Mouse (Mus musculus): ENCODE results near the gene St7.

Gene St7

DNA sequence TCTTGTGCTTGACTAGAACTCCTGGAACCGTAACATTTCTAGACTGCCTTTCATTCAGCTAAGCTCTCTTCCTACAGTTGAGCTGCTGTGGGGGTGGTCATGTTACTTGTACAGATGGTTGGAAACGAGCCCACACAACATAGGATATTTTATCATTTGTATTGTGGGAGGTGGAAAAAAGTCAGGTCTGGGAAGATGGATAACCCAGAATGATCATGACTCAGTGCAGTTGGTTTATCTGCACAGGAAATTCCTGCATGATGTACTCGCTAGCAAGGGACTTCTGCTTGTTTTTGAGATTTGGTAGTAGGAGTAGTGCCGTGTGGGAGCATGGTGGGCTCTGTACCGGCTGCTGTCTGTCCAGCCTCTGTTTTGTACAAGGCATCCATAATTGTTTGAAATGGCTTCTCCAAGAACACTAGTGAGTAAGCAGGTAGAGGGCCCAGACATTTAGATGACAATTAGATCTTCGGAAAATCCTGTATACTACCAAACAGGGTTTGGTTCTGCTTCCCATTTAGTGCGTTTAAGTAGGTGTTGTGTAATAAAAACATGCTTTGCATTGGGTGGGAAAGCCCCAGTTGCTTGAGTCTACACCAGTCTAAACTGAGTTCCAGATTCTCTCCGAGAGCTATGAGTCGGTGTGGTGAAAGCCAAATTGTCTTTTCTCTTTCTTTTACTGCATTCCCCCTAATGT is 71.4 kb downstream of the St7 start:
- no peak for DNase-seq (ENCODE audit: low spot score)

DNA sequence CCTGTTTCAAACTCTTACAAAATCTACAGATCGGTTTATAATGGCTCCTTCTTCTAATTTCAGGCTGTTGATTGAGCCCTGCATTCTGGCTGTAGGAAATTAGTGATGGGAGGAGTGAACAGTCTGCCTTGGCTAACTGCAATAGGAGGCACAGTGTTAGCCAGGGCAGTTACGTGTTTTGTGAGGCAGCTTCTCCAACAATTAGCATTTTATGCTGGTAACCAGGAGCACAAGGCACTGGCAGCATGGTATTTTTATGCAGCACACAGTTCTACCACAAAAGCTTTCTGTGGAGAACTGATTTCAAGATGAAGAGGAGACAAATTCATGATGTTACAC is 71.9 kb downstream of the St7 start:
- no peak for DNase-seq (ENCODE audit: low spot score)

DNA sequence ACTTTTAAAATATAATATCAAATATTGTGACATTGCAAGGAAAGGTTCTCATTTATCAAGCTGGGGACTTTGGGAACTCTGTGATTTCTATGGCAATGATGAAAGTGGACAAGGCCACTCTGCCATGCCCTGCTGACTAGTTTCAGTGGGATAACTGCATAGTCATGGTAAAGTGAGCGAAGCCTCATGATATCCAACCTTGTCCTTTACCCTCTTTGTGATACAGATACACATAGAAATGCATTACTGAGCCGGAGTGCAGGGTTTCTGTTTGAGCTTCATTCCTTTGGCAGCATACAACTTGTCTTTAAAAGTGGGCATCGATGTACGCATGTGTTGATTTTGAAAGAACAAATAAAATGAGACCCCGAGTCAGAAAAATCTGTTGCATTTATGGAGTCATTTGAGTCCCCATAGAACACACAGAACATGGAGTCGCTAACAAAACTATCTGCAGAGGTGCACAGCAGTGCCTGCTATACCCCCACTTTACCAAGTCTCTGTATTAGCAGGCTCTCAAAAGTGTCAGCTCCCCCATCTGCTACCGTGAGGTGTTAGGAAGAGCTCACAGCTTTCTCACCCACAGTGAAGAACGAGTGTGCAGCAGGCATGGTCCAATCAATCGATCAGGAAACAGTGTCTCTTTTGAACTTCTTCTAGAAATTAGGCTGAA is 77.4 kb downstream of the St7 start:
- no peak for DNase-seq (ENCODE audit: low spot score)

DNA sequence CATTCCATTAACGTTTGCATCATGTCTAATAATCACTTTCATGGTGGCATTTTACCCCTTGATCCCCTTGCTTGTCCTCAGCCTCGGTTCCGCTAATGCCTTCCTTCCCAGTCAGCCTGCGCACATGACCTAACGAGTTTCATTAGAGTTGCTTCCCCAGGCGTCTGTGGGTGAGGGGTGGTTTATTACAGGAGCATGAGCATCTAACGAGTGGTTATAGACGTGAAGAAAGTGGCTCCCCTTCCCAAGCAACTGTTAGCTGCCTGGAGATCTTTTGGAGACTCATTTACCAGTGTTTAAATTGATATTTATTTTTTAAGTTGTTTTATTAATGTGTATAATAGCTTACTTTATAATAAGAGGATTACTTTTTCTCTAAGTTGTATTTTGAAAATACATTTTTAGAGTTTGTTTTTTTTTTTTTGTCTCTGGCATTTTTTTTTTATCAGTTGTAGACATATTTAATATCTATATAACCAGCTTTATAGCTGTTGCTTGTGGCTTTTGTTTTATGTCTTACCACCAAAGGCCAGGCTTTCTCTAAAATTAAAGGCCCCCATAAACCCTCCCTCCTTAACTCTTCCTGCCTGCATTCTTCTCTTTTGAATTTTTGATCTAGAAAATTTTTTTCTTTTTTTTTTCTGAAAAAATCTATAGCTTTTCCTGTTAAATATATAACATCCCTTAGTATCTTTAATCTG is 78.1 kb downstream of the St7 start:
- no peak for DNase-seq (ENCODE audit: low spot score)

DNA sequence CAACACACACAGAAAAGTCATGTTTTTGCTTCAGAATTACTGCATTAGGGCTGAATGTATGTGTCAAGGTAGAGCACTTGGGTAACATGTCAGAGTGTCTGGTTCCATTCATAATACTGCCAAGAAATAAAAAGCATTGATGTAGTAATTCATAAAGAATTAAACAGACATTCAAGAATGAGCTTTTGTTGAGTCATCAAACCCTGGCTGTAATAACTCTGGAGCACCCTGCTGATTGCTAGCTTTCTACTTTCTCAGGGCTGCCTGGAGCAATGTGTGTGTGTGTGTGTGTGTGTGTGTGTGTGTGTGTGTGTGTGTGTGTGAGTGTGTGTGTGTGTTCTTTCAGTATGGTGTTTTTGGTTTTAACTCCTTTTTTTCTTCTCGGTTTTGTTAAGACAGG is 78.7 kb downstream of the St7 start:
- no peak for DNase-seq (ENCODE audit: low spot score)

DNA sequence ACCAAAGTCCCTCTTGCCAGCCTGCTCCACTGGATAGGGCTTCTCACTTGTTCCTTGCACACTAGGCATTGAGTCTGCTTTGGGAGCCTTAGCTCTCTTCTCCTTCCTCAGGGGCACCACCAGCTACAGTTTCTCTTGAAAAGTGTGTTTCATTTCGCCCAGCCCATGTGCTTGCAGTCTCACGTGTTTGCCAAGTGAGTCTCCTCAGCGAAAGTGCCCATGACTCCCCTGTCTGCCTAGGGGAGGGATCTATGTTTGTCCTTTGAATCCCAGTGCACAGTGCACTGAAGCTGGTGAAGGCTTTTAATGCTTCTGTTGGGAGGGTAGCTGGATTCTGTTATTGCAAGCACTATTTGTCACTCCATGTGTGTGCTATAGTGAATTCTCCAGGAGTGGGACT is 79.8 kb downstream of the St7 start:
- DNase-seq (ENCODE audit: low spot score), result no peak

DNA sequence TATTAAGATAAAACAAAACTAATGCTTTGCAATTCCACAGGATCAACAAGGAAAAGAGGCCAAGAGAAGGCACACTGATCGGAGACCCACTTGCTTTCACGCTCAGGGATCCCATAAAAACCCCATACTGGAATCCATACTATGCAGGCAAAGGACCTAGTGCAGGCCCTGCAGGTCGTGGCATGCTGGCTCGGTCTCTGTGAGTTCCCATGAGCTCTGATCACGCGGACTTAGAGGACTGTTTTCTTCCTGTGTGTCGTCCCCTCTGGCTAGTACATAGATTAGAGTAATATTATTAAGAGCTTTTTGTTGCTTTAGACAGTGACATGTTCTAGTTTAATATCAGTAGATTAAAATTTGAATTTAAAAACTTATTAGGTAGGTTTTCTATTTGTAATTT is 83.3 kb downstream of the St7 start:
- no peak for DNase-seq (ENCODE audit: low spot score)

DNA sequence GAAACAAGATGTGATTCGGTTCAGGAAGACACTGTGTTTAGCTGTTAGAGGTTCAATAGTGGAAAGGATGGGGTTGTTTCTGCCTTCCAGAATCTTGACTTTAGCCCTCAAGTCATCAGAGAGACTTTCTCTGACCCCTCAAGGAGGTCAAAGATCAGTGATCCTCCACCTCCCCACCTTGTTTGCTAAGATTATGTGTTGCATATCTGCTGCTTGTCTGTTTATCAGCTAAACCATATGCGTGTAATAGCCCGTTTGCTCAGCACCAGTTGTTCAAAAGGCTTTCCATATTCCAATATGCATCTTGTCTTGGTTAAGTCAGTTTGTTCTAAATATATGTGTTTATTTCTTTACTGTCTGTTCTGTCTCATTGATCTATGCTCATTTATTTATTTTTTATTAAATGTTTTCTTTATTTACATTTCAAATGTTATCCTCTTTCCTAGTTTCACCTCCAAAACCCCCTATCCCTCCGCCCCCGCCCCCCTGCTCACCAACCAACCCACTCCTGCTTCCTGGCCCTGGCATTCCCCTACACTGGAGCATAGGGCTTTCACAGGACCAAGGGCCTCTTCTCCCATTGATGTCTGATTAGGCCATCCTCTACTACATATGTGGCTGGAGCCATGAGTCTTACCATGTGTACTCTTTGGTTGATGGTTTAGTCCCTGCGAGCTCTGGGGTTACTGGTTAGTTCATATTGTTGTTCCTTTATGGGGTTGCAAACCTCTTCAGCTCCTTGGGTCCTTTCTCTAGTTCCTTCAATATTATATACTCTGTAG is 84.5 kb downstream of the St7 start:
- no peak for DNase-seq (ENCODE audit: low spot score)

DNA sequence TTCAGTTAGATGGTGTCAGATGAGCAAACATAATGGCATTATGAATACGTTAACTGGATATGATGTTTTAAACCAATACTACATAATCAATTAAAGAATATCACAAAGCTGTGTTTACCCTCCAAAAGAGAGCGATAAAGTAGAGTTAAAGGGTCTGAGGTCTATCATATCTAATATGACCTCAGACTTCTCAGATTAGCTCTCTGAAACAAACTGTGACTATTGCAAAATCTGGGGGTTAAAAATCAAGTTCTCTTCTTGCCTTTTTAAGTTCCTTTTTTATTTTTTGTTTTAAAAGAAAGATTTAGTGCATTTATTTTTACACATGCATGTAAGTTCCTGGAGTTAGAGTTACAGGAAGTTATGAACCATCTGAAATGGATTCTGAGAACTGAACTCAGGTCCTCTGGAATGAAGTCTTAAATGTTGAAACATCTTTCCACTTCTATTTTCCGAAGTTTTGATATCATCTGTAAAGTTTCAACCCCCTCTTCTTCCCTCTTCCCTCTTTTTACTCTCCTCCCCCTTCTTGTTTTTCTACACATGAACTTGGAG is 86.0 kb downstream of the St7 start:
- no peak for DNase-seq (ENCODE audit: low spot score)

DNA sequence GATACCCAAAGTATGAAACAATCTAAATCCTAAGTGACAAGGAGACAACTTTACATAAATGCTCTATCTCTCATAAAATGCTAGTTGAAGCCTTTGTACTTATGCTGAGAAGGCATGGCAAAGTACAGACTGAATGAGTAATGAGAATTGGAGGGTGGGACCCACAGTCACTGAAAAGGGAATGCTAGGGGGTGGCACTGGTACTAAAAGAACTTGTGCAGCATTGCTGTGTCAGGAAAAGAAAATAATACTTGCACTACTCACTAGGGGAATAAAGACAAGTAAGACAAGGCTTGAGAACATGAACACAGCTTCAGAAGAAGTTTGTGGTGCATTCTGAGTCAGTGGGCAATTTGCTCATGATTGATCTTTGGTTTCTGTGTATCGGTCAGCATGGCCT is 90.8 kb downstream of the St7 start:
- DNase-seq (ENCODE audit: low spot score), result no peak

DNA sequence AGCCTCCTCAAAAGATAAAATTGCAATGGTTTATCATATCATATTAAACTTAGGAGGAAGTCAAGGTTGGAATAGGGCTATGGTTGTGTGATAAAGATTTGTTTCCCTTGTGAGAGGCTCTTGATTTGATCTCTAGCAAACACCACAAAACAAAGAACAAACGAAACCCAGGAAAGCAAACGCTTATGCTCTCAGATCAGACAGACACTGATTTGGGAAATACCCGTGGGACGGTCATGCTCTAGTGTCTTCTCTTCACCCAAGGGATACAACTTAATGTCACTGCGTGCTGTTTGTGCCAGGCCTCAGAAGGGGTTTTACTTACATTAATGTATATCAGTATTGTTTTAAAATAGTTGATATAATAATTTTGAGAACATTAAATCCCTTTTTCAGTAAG is 91.8 kb downstream of the St7 start:
- no peak for DNase-seq (ENCODE audit: low spot score)

DNA sequence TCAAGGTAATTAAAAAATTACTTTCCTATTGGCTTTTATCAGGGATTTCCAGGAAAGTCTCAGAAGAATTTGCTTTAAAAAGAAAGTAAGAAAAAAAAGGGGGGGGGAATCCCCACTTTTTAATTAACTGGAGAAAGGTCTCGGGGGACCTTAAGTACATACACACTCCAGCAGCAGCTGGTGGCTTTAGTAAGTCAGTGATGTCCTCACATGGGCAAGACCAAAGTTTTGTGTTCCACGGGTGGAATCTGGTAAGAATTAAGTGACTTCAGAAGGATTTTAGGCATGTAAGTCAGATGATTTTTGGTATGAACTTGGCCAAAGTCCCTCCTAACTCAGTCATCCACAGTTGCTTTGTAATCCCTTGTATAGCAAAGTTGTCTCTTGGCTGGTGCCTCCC is 92.5 kb downstream of the St7 start:
- no peak for DNase-seq (ENCODE audit: low spot score)

DNA sequence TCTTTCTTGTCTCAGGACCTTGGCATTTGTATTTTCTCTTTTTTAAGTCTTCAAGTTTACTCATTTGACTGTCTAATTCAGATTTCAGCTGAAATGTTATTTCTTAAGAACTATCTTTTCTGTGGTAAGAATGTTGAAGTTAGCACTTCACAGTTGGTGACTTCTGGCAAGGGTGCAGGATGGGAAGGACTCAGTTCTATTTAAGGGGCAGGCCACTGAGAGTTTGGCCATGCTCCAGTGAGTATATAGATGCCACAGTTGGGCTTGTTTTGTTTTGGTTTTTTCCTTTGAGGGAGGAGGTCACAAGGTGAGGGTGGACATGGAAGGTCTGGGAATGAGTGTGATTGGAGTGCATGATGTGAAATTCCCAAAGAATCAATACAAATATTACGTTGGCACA is 95.1 kb downstream of the St7 start:
- DNase-seq (ENCODE audit: low spot score), result no peak

DNA sequence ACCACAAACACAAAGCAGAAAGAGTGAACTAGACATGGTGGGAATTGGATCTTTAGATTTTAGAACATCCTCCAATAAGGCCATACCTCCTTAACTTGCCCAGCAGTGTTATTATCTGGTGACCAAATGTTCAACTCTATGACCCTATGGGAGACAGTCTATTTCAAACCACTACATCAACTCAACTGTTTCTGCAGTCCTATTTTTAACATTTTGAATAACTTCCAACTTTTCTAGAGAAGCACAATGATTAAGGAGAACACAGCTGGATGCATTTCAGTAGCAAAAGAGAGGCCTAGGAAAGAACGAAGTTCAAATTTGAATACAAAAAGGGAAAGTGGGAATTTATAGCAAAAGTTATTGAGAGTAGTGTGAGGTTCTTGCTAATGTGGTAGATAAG is 97.5 kb downstream of the St7 start:
- DNase-seq (ENCODE audit: low spot score), result no peak

DNA sequence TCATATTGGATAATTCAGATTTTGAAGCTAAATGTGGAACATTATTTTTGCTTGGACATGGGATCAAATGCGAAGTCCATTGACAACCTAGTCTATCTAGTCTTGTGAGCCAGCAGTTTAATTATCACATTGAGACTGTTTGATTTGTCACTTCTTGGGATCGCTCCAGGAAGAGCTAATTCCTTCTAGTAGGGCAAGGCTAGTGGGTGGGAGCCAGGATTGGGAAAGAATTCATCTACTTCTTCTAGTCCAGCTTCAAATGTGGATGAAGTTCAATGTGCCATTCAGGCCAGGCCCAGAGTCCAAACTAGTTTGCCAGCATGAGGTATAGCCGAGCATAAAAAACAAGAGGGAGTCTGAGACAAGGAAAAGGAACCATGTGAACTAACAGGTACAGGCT is 100.7 kb downstream of the St7 start:
- no peak for DNase-seq (ENCODE audit: low spot score)

DNA sequence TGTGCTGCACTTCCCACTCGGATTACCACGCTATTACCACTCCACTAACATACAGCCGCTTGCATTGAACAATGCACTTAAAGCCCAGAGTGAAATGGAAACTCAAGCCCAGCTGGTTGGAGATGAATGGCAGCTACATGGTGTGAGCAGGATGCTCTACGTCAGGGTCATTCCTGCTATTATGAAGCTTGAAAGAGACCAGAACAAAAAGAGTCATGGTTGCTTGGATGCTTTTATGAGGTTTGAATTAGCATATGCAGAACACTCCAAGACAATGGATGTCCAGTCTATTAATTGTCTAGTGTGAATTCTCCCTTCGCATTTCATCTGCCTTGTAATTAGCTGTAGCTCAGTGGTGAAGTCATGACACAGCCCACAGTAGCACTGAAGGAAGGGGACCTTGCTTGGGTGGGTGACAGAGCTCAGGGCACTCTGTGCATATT is 104.6 kb downstream of the St7 start:
- DNase-seq (ENCODE audit: low spot score), result no peak

DNA sequence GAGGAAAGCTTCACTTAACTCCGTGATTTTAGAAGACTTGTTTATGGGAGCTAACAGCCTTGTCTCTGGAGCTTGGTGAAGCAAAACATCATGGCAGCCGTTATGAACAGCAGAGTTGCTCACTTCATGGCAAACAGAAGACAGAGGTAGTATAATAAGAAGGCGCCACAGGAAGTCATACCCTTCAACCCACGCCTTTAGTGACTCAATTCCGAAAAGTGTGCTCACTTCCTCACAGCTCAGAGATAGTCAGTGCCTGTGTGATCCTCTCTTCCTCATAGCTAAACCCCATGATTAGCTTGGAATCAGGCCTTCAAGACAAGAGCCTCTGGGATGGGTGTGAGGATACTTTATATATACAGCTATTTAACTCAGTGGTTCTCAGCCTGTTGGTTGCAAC is 108.0 kb downstream of the St7 start:
- DNase-seq (ENCODE audit: low spot score), result no peak

DNA sequence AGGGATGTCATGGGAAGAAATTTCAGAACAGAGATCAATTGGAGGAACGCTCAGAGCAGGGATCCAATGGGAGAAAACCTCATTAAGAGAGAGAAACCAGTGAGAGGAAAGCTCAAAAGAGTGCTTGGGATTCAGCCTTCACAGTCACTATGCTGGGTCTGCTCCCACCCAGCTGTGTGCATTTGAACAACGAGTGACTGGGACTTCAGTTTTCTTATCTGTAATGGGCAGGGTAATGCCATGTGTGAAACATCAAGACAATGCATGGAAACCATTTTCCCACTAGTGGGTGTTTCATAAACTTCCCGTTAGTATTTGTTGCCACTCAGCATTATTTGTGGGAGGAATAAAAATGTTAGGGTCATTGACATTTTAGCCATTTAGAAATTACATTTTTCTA is 111.7 kb downstream of the St7 start:
- DNase-seq (ENCODE audit: low spot score), result no peak

DNA sequence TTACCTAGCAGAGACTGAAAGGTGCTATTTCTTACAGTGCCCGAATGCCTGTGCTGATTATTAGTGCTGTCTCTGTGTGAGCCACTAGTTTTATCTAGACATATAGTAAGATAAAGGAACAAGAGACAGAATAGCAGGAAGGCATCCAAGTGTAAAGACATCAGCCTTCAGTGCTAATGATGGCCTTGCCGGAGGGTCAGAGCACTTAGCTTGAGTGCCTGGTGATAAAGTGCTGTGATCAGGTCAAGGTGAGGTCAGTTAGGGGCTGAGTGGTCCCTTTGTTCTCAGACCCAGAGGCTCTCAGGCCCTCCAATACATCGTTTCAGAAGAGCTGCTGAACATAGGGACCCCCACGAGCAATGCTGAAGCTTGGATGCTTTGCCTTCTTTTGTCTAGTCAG is 113.8 kb downstream of the St7 start:
- DNase-seq (ENCODE audit: low spot score), result no peak

DNA sequence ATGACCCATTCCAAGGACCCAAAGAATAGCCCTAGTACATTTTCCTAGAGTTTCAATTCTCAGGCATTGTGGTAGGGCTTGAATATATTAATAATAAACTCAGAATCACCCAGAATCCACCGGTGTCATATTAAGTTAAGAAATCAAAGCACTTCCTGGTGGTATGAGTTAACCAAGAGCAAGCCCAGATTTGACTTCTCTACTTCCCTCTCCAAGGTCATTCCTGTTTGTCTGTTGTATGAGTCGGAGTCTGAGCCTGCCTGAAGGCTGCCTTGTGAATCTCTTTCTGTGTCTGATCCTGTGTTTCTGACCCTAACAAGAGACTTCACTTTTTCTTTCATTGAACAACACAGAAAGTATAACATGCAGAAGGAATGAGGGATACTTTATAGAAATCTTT is 118.3 kb downstream of the St7 start:
- DNase-seq (ENCODE audit: low spot score), result no peak

DNA sequence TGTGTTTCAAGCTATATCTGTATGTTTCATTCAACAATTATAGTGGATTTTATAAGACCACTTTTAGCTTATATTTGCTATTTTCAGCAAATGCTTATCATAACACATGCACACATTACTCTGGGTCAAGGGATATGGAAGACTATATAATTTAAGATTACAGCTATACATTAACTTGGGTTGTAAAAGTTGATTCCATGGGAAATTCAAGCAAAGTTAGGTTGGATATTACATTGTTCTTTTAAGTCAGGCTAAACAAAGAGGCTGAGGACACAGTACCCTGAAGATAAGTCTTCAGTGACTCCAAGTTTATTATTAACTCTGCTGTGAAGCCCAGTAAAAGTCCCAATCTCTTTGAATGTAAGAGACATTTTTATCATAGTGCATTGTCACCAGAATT is 118.8 kb downstream of the St7 start:
- DNase-seq (ENCODE audit: low spot score), result no peak

DNA sequence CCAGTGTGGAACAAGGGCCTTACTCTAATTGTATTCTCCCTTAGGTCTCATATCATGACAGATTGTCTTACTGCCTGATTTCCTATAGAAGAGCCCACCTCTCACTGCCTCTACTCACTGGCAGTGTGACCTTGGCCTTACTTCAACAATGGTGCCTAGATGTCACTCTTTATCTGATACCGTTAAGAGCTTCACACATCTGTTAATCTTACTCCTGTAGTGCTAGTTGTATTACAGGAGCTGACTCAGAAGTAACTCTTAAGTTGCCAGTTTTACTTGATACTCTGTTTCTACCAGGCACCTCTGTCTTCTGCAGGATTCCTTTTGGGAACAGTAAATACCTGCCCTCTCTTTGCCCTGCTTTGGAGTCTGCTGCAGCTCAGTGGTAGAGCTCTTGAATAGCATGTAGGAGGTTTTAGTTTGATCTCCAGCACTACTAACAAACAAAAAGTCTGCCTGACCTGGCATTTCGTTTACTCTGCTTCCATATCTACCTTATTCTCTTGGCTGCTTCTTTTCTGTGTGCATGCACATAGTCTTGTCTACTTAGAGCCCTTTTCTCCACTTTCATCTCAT is 121.4 kb downstream of the St7 start:
- no peak for DNase-seq (ENCODE audit: low spot score)
